Mouse (Mus musculus): Measurements from ENCODE around the gene Duxf3. TPM values are rescaled to one million over a fixed set of nuclear protein-coding genes. Genes with fewer than 3 reads are reported as not detected.
"Not testable (repeated sequence)": the region's sequence is repeated elsewhere in the genome, so short reads cannot be mapped to it uniquely, and the experiment has no call there.

The Duxf3 gene
- polyA plus RNA-seq (2016; fragmentation: Nextera tagmentation; extraction: Ambion mirVana), result not detected in 2 replicates

DNA sequence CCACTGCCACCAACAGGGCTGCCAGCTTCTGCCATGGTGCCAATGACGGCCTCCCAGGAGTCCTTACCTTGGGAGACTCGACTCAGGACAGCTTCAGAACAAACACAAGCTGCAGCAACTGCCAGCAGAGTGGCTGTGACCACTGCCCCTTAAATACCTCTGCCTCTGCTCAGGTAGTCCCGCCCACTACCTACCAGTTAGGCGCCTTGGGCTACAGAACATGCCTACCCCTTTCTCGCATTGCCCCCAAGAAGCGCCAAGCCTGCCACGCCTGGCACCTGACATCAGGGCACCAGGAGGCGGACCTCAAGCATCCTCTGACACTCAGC lies at the start of gene Duxf3:
TSS of gene Duxf3 (minus strand) at position 35 of the 329 bp plus-strand sequence.
- not testable (repeated sequence) for H3K9ac ChIP-seq; H3K27me3 ChIP-seq (replicated peaks); H3K4me3 ChIP-seq; H3K27ac ChIP-seq; H3K4me2 ChIP-seq (replicated peaks); H3K4me1 ChIP-seq; H3K36me3 ChIP-seq
- ATAC-seq (ENCODE audit: low FRiP score, low read depth), result peak; percentile 45
- WGBS, result 86% methylated on average over 8 of the region's 8 CpGs
- H3K9me3 ChIP-seq, result peaks cover 26% of the 10 kb centered on the region

DNA sequence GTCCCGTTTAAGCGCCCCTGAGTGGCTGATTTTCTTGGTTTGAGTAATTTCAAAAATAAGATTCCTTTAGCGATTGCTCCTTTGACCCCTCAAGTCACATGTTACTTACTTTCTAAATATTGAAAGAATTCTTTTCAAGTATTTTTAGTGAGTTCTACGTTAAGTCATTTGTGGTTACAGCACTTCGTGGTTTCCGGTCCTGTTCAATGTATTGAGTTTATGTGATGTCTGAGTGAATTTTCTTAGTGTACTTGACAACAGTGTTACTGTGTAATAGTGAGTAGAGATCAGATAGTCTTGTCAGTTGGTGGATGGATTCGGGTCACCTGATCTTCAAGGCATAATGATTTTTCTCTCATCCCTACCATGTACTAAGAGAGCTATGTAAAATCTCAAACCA lies 49.8 kb upstream of the Duxf3 start:
- ATAC-seq (ENCODE audit: low FRiP score, low read depth), result no peak
- Histone ChIP-seq H3K4me3 (no peak overlapping the region), H3K27me3 (replicated peaks) (no peaks in the 10 kb centered on the region), H3K27ac (no peak overlapping the region), H3K4me2 (replicated peaks) (no peak overlapping the region), H3K36me3 (peaks cover 51% of the 10 kb centered on the region), H3K4me1 (no peaks in the 10 kb centered on the region), H3K9me3 (no peaks in the 10 kb centered on the region), H3K9ac (no peak overlapping the region)
- WGBS, result 94% methylated on average over 7 of the region's 7 CpGs

GRCm38 (mm10) chr10:58258466-58258865 lies 26.0 kb upstream of the Duxf3 start:
- ATAC-seq (ENCODE audit: low FRiP score, low read depth), result no peak
- no peak overlapping the region for H3K27ac ChIP-seq
- H3K4me1 ChIP-seq, result peaks cover 3% of the 10 kb centered on the region; the same call in 1 of the 2 replicates
- no peaks in the 10 kb centered on the region for H3K27me3 ChIP-seq (replicated peaks)
- peaks cover 29% of the 10 kb centered on the region for H3K36me3 ChIP-seq
- H3K4me3 ChIP-seq, result no peak overlapping the region
- H3K9me3 ChIP-seq, result no peaks in the 10 kb centered on the region
- WGBS, result 83% methylated on average over 5 of the region's 5 CpGs
- no peak overlapping the region for H3K9ac ChIP-seq
- H3K4me2 ChIP-seq (replicated peaks), result no peak overlapping the region

GRCm38 (mm10) chr10:58255954-58256353 lies 23.5 kb upstream of the Duxf3 start:
- no peaks in the 10 kb centered on the region for H3K9me3 ChIP-seq
- H3K27ac ChIP-seq, result no peak overlapping the region
- H3K9ac ChIP-seq, result peak overlapping the region; percentile 77
- H3K4me3 ChIP-seq, result peak overlapping the region; percentile 70
- WGBS, result 16% methylated on average over 4 of the region's 4 CpGs
- peak overlapping the region; percentile 64 for H3K4me2 ChIP-seq (replicated peaks)
- peaks cover 16% of the 10 kb centered on the region; the same call in 1 of the 2 replicates for H3K36me3 ChIP-seq
- no peak for ATAC-seq (ENCODE audit: low FRiP score, low read depth)
- no peaks in the 10 kb centered on the region for H3K27me3 ChIP-seq (replicated peaks)
- peaks cover 3% of the 10 kb centered on the region; the same call in 1 of the 2 replicates for H3K4me1 ChIP-seq

DNA sequence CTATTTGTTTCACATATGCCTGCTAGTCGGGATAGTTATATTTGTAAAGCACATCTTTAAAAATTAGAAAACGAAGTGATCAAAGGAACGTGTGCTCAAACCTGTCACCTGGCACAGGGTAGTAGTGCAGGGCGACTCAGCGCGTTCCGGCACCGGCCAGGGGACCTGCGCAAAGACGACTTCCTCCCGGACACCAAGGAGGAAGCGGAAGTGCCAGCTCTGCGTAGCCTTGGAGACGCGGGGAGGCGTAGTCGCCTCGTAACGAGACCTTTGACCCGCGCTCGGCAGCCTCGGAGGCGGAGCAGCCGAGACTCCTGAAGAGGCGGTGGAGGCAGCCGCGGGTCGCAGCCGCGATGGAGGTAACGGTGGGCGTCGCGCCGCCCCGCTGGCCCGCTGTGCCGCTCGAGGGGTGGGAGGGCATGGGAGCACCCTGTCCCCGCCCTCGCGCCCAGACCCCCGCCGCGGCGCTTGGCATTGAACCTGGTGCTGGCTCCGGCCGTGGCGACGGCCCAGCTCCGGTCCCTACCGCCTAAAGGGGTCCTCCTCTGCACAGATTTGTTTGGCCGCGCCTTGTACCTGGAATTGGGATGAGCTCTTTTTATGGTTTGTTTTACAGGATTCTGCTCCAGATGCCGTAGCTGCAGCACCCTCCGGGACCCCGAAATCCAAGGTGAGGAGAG lies 22.9 kb upstream of the Duxf3 start, which contains the start of gene Gcc2:
TSS of gene Gcc2 (plus strand) at position 285 of the 680 bp plus-strand sequence.
- Histone ChIP-seq H3K9ac (peak within 1 kb of the TSS; percentile 77), H3K4me2 (replicated peaks) (peak within 1 kb of the TSS; percentile 64), H3K27me3 (replicated peaks) (no peaks in the 10 kb centered on the region), H3K36me3 (peaks cover 16% of the 10 kb centered on the region; the same call in 1 of the 2 replicates), H3K4me1 (peaks cover 3% of the 10 kb centered on the region; the same call in 1 of the 2 replicates), H3K9me3 (no peaks in the 10 kb centered on the region), H3K4me3 (peak within 1 kb of the TSS; percentile 70), H3K27ac (no peak within 1 kb of the TSS)
- ATAC-seq (ENCODE audit: low FRiP score, low read depth), result peak; percentile 100
- under 1% methylated on average over 56 of the region's 58 CpGs for WGBS

- Histone ChIP-seq H3K4me1 (peaks cover 3% of the 10 kb centered on the region; the same call in 1 of the 2 replicates), H3K27ac (no peak overlapping the region), H3K27me3 (replicated peaks) (no peaks in the 10 kb centered on the region), H3K9me3 (no peaks in the 10 kb centered on the region), H3K4me3 (peak overlapping the region; percentile 70), H3K36me3 (peaks cover 11% of the 10 kb centered on the region; the same call in 1 of the 2 replicates), H3K9ac (0 out of 2 replicates have a peak overlapping the region, but pooled peaks have one; percentile 77), H3K4me2 (replicated peaks) (peak overlapping the region; percentile 64)
- ATAC-seq (ENCODE audit: low FRiP score, low read depth), result peak; percentile 37; the same call in 1 of the 2 replicates
- 40% methylated on average over 6 of the region's 6 CpGs for WGBS
These were observed 22.2 kb upstream of the Duxf3 start for GRCm38 (mm10) chr10:58254635-58255175.

GRCm38 (mm10) chr10:58249535-58249934 lies 17.1 kb upstream of the Duxf3 start:
- no peaks in the 10 kb centered on the region for H3K36me3 ChIP-seq
- no peak overlapping the region for H3K4me3 ChIP-seq
- H3K9ac ChIP-seq, result no peak overlapping the region
- H3K4me1 ChIP-seq, result 0 out of 2 replicates have a peak, but pooled peaks cover under 1% of the 10 kb centered on the region
- no peak overlapping the region for H3K4me2 ChIP-seq (replicated peaks)
- no peak for ATAC-seq (ENCODE audit: low FRiP score, low read depth)
- 23% methylated on average over 1 of the region's 1 CpGs for WGBS
- no peaks in the 10 kb centered on the region for H3K9me3 ChIP-seq
- H3K27ac ChIP-seq, result no peak overlapping the region
- no peaks in the 10 kb centered on the region for H3K27me3 ChIP-seq (replicated peaks)

DNA sequence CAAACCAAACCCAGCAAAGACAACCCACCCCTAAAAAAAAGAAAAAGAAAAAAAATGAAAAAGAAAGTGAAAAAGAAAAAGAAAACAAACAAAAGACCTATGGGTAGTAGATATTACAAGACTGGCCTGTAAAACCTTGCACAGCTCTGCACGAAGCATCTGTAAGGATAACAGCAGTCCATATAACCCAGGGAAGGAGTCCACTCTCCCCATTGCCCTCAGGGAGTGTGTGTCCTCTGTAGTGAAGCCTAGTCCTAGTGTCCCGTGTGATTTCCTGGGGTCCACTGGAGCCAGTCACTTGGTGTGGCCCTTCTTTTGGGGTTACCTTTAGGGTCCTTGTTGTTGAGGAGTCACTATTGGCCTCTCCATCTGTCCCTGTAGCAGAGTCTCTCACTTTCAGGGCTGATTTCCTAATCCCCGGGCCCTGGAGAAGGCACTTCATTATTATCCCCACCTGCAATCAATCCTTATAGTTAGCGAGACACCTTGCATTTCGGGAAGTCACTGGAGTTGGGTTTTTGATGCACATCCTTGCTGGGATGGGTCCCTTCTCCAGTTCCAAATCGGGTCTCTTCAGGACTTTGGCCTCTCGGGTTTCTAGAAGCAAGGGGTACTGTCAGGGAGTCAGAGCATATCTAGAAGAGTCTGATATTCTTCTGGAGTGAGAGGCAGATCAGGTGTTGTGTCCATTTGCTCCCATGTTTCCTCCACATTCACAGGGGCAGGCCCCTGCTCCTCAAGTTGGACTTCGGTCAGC lies 6.7 kb upstream of the Duxf3 start:
- H3K4me2 ChIP-seq (replicated peaks); H3K4me3 ChIP-seq; H3K36me3 ChIP-seq; H3K27ac ChIP-seq; H3K27me3 ChIP-seq (replicated peaks); H3K9ac ChIP-seq; H3K4me1 ChIP-seq: not testable (repeated sequence)
- ATAC-seq (ENCODE audit: low FRiP score, low read depth), result peak; percentile 83
- H3K9me3 ChIP-seq, result peaks cover 12% of the 10 kb centered on the region
- 86% methylated on average over 8 of the region's 8 CpGs for WGBS

DNA sequence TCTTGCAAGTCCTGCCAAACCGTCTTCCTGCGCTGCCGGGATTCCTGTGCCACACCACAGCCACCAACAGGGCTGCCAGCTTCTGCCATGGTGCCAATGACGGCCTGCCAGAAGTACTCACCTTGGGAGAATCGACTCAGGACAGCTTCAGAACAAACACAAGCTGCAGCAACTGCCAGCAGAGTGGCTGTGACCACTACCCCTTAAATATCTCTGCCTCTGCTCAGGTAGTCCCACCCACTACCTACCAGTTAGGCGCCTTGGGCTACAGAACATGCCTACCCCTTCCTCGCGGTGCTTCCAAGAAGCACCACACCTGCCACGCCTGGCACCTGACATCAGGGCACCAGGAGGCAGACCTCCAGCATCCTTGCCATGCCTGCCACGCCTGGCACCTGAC lies 4.1 kb upstream of the Duxf3 start, which contains the start of gene Gm4981:
TSS of gene Gm4981 (minus strand) at position 89 of the 400 bp plus-strand sequence.
- no peak within 1 kb of the TSS for H3K9ac ChIP-seq
- no peak for ATAC-seq (ENCODE audit: low FRiP score, low read depth)
- no peak within 1 kb of the TSS for H3K4me3 ChIP-seq
- H3K4me2 ChIP-seq (replicated peaks), result no peak within 1 kb of the TSS
- H3K27me3 ChIP-seq (replicated peaks), result no peaks in the 10 kb centered on the region
- H3K9me3 ChIP-seq, result peaks cover 26% of the 10 kb centered on the region
- H3K27ac ChIP-seq, result no peak within 1 kb of the TSS
- 90% methylated on average over 10 of the region's 10 CpGs for WGBS
- no peaks in the 10 kb centered on the region for H3K4me1 ChIP-seq
- no peaks in the 10 kb centered on the region for H3K36me3 ChIP-seq

- H3K27me3 ChIP-seq (replicated peaks); H3K4me2 ChIP-seq (replicated peaks); H3K27ac ChIP-seq; H3K36me3 ChIP-seq; H3K4me1 ChIP-seq; ATAC-seq (ENCODE audit: low FRiP score, low read depth); H3K4me3 ChIP-seq; H3K9ac ChIP-seq: not testable (repeated sequence)
- 85% methylated on average over 4 of the region's 4 CpGs for WGBS
- peaks cover 28% of the 10 kb centered on the region for H3K9me3 ChIP-seq
These were observed 2.5 kb upstream of the Duxf3 start for GRCm38 (mm10) chr10:58234985-58235384.

DNA sequence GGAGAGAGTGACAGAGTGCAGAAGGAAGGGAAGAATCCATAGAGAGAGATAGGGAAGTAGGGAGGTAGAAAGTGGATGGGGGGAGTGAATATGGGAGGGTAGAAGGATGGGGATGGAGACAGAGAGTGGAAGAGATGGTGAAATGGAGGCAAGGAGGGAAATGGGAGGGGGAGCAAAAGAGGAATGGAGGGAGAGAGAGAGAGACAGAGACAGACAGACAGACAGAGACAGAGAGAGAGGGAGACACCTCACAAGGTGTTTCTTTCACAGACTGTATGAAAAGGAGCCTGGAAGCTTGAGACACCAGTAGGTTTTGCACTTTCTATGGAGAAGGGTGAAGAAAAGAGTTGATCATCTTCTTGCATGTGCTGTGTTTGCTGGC lies 1.3 kb upstream of the Duxf3 start:
- peaks cover 28% of the 10 kb centered on the region for H3K9me3 ChIP-seq
- not testable (repeated sequence) for H3K4me3 ChIP-seq; H3K4me2 ChIP-seq (replicated peaks); H3K4me1 ChIP-seq; H3K36me3 ChIP-seq; H3K27ac ChIP-seq; ATAC-seq (ENCODE audit: low FRiP score, low read depth); H3K27me3 ChIP-seq (replicated peaks); H3K9ac ChIP-seq

DNA sequence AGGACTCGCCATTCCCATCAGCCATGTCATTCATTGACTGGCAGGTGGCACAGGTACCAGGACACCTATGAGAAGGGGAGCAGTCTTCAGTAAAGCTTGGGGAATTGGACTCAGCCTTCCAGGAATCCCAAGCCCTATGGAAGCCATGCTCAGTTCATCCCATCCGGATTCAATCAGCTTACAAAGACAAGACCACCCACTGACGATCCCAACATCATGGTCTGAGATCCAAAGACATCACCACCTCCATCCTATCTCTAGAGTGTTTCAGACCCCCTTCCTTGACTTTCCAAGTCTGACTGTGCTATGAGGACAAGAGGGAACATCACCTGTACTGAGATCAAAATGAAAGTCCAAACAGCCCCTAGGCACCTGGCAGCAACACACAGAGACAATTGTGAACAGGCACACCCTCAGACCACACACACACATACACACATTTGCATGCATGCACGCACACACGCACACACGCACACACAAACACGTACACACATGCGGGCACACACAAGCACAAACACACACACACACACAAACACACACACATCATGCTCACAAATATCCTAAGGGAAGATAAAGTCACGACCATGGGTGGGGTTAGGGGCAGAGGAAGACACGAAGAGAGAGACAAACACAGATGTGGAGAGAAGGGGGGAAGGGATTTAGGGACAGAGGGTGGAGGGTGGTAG lies 722 bp upstream of the Duxf3 start:
- peak; percentile 48 for ATAC-seq (ENCODE audit: low FRiP score, low read depth)

More for the DNA sequence above, 722 bp upstream of the Duxf3 start:
- not testable (repeated sequence) for H3K4me1 ChIP-seq; H3K9ac ChIP-seq; H3K4me2 ChIP-seq (replicated peaks); H3K36me3 ChIP-seq; H3K27me3 ChIP-seq (replicated peaks); H3K27ac ChIP-seq; H3K4me3 ChIP-seq
- WGBS, result 71% methylated on average over 10 of the region's 10 CpGs
- peaks cover 28% of the 10 kb centered on the region for H3K9me3 ChIP-seq

Measured in neural tube, embryonic 12.5 days (tissue).